Mouse (Mus musculus) midbrain, embryonic 14.5 days (tissue): ENCODE measurements around the gene Immp2l. TPM values are rescaled to one million over a fixed set of nuclear protein-coding genes. Genes with fewer than 3 reads are reported as not detected.
A peak's percentile ranks its signal among the peaks of the same experiment; 100 is the strongest.

ENCODE experiments used
- ATAC-seq: fragments of 200-750 bp; cut with Nextera tagmentation; 2 replicates; pipeline ENCODE4 v1.8.0; 2017; ENCODE audit warnings: moderate number of reproducible peaks, moderate library complexity; ENCODE audit not compliant: low FRiP score, low TSS enrichment
- DNase-seq: peaks from one replicate; pipeline ENCODE4 v3.0.0-alpha.2; 2015
- H3K27ac ChIP-seq: fragments of 300-500 bp; sonication (generic); replicated peaks from 2 replicates; pipeline ENCODE4 v1.5.1; 2014; ENCODE audit warnings: mild to moderate bottlenecking, low read depth, low read length, moderate library complexity
- H3K27me3 ChIP-seq: fragments of 300-500 bp; sonication (generic); 2 replicates; pipeline ENCODE4 v1.6.1; 2014; ENCODE audit warnings: low read length, control low read depth, mixed read lengths; ENCODE audit not compliant: control insufficient read depth, insufficient read depth
- H3K36me3 ChIP-seq: fragments of 300-500 bp; sonication (generic); 2 replicates; pipeline ENCODE4 v1.6.1; 2014; ENCODE audit warnings: low read length, control low read depth; ENCODE audit not compliant: control insufficient read depth, insufficient read depth
- H3K4me1 ChIP-seq: fragments of 300-500 bp; sonication (generic); 2 replicates; pipeline ENCODE4 v1.6.1; 2014; ENCODE audit warnings: mild to moderate bottlenecking, antibody characterized with exemption, low read length, control low read depth; ENCODE audit not compliant: control insufficient read depth, insufficient read depth
- H3K4me2 ChIP-seq: fragments of 300-500 bp; sonication (generic); 2 replicates; pipeline ENCODE4 v1.6.1; 2014; ENCODE audit warnings: mild to moderate bottlenecking, low read length, moderate library complexity
- H3K4me3 ChIP-seq: fragments of 300-500 bp; sonication (generic); replicated peaks from 2 replicates; pipeline ENCODE4 v1.5.1; 2014; ENCODE audit warnings: low read depth, low read length
- H3K9ac ChIP-seq: fragments of 300-500 bp; sonication (generic); replicated peaks from 2 replicates; pipeline ENCODE4 v1.6.1; 2014; ENCODE audit warnings: mild to moderate bottlenecking, low read length, moderate library complexity
- H3K9me3 ChIP-seq: fragments of 300-500 bp; sonication (generic); 2 replicates; pipeline ENCODE4 v1.6.1; 2016; ENCODE audit warnings: low read length, control low read depth, mixed read lengths; ENCODE audit not compliant: control insufficient read depth
- WGBS: fragments of 180-500 bp; shearing (Covaris S2); extraction: QIAGEN DNeasy Blood & Tissue Kit; methylation state at CpG from one replicate; pipeline ENCODE4 v1.1.7; 2014; 5-methylcytosine and 5-hydroxymethylcytosine counted together
- polyA plus RNA-seq: library from polyadenylated mRNA; unstranded; fragments of >200 nt; fragmentation: Nextera tagmentation; extraction: Ambion mirVana; gene quantifications from 2 replicates; pipeline ENCODE4 v1.2.1, GENCODE M21; 2014

Gene Immp2l
- polyA plus RNA-seq, 1 experiment from 2014 or later: 5.5 TPM

DNA sequence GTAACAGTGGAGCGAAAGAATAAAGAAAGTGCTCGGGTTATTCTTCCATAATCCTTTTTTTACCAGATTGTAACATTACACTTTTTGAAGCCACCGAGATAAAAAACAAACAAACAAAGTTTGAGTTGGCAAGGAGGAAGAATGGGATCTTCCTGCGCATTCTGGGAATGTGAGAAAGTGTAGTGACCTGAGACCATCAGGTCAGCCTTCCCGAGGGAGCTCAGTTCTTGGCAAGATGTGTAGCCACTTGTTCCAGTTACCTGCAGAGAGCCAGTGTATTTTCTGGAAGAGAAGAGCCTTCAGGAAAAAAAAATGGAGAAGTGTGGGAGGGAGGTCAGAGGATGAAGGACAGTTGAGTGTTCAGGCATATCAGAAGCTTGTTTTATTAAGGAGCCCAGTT, 569.5 kb downstream of the Immp2l start:
- 74% methylated on average over 5 of the region's 5 CpGs for WGBS
- Histone ChIP-seq H3K4me1 (no peaks in the 10 kb centered on the region), H3K27me3 (no peaks in the 10 kb centered on the region), H3K36me3 (no peaks in the 10 kb centered on the region), H3K4me3 (no peak overlapping the region), H3K4me2 (no peak overlapping the region), H3K9me3 (no peaks in the 10 kb centered on the region), H3K27ac (no peak overlapping the region), H3K9ac (no peak overlapping the region)
- DNase-seq (no peak), ATAC-seq (no peak)

- 96% methylated on average over 4 of the region's 4 CpGs for WGBS
- H3K4me3 ChIP-seq: no peak overlapping the region
- DNase-seq (no peak), ATAC-seq (no peak)
- H3K27me3 ChIP-seq: no peaks in the 10 kb centered on the region
- no peaks in the 10 kb centered on the region for H3K36me3 ChIP-seq
- H3K27ac ChIP-seq: no peak overlapping the region
- H3K4me2 ChIP-seq: no peak overlapping the region
- no peaks in the 10 kb centered on the region for H3K4me1 ChIP-seq
- no peak overlapping the region for H3K9ac ChIP-seq
- no peaks in the 10 kb centered on the region for H3K9me3 ChIP-seq
These were observed 570.1 kb downstream of the Immp2l start for GRCm38 (mm10) chr12:41594037-41594436.

GRCm38 (mm10) chr12:41615271-41615670, 591.4 kb downstream of the Immp2l start:
- ATAC-seq (no peak), DNase-seq (no peak)
- H3K27me3 ChIP-seq: no peaks in the 10 kb centered on the region
- no peaks in the 10 kb centered on the region for H3K9me3 ChIP-seq
- H3K36me3 ChIP-seq: no peaks in the 10 kb centered on the region
- no peak overlapping the region for H3K27ac ChIP-seq
- no peaks in the 10 kb centered on the region for H3K4me1 ChIP-seq
- H3K4me3 ChIP-seq: no peak overlapping the region
- no peak overlapping the region for H3K9ac ChIP-seq
- no peak overlapping the region for H3K4me2 ChIP-seq
- WGBS: 76% methylated on average over 3 of the region's 3 CpGs

DNA sequence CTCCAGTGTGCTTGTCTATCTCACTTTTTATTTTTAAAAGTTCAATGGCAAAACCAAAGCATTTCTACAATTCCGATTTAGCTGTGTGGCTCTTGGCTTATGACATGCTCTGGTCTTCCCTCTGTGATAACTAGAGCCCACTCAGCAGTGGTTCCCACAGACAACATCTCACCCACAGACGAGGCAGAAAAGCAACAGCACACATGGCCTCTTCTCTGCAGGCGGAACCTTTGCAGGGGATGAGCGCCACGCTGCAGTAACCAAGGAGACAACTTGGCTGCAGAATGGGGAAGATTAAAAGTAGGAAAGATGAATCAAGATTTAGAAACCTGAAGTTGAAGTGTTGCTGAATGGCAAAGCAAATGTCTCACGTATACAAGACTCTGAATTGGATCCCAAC, 597.5 kb downstream of the Immp2l start:
- no peak for DNase-seq
- Histone ChIP-seq H3K4me3 (no peak overlapping the region), H3K9me3 (no peaks in the 10 kb centered on the region), H3K4me2 (no peak overlapping the region), H3K27ac (no peak overlapping the region), H3K4me1 (no peaks in the 10 kb centered on the region), H3K36me3 (no peaks in the 10 kb centered on the region), H3K9ac (no peak overlapping the region), H3K27me3 (no peaks in the 10 kb centered on the region)
- WGBS: 81% methylated on average over 6 of the region's 6 CpGs
- no peak for ATAC-seq

DNA sequence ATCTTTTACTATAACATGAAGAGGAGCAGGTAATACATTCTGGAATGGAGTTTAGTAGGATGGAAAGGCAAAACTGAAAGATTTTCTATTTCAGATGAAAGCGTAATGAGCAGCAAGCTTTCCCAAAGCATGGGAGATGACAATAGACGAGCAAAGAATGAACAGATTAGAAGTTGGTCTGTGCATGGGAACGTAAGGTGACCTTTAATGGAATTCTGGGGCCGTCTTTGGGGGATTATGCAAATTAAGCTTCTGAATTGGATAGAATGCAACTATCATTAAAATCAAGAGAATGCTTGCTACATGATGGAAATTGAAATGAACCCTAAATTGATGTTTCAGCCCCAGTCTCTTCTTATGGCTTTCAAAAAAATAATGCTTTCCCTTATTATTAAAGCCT, 619.4 kb downstream of the Immp2l start:
- no peak overlapping the region for H3K4me2 ChIP-seq
- no peak overlapping the region for H3K4me3 ChIP-seq
- H3K9ac ChIP-seq: no peak overlapping the region
- DNase-seq (peak; percentile 47), ATAC-seq (no peak)
- H3K27ac ChIP-seq: no peak overlapping the region
- no peaks in the 10 kb centered on the region for H3K27me3 ChIP-seq
- no peaks in the 10 kb centered on the region for H3K36me3 ChIP-seq
- peaks cover 27% of the 10 kb centered on the region for H3K4me1 ChIP-seq
- 10% methylated on average over 4 of the region's 4 CpGs for WGBS
- H3K9me3 ChIP-seq: no peaks in the 10 kb centered on the region

DNA sequence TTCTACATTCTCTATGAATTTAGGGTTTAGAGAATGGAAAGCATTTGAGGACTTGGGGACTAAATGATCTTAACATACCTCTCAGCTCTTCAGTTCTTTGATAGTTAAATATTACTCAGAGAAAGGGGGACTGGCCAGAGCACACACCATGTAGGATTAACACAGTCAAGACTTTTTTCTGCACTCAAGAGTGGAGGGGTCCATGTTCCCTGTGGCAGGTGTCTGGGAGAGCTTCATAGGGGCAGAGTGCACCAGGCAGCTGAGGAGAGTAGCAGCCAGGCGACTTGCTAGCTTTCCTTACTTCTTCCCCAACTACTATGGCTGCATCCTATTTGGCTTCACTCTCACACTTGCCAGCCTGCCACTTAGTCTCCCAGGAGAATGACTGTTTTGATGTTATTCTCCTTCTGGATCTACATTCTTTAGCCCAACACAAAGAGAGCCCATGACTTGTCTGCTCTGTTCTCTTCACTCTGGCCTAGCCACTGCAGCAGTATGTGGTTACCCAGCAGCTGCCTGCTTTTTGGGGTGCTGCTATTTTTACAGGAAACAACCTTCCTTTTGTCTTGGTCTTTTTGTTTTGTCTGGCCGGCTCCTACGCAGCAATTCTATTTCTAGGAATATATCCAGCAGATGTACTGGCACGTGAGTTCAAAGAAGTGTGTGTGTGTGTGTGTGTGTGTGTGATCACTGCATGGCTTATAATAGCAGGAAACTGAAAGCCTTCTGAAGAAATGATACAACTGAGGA, 621.1 kb downstream of the Immp2l start:
- peak; percentile 15 for DNase-seq
- no peaks in the 10 kb centered on the region for H3K9me3 ChIP-seq
- ATAC-seq: no peak
- no peak overlapping the region for H3K9ac ChIP-seq
- no peak overlapping the region for H3K4me3 ChIP-seq
- H3K27ac ChIP-seq: no peak overlapping the region
- no peak overlapping the region for H3K4me2 ChIP-seq
- H3K27me3 ChIP-seq: no peaks in the 10 kb centered on the region
- peaks cover 28% of the 10 kb centered on the region for H3K4me1 ChIP-seq
- no peaks in the 10 kb centered on the region for H3K36me3 ChIP-seq
- WGBS: 26% methylated on average over 4 of the region's 4 CpGs

GRCm38 (mm10) chr12:41646956-41647575, 623.2 kb downstream of the Immp2l start:
- peak; percentile 63 for DNase-seq
- ATAC-seq: peak; percentile 66; the same call in 1 of the 2 replicates
- Histone ChIP-seq H3K4me2 (no peak overlapping the region), H3K9me3 (no peaks in the 10 kb centered on the region), H3K4me3 (no peak overlapping the region), H3K27ac (peak overlapping the region; percentile 33), H3K36me3 (no peaks in the 10 kb centered on the region), H3K4me1 (peaks cover 34% of the 10 kb centered on the region), H3K9ac (no peak overlapping the region), H3K27me3 (no peaks in the 10 kb centered on the region)
- 3% methylated on average over 5 of the region's 5 CpGs for WGBS

GRCm38 (mm10) chr12:41647675-41648074, 623.8 kb downstream of the Immp2l start:
- no peak for DNase-seq
- Histone ChIP-seq H3K9me3 (no peaks in the 10 kb centered on the region), H3K27ac (no peak overlapping the region), H3K36me3 (no peaks in the 10 kb centered on the region), H3K27me3 (no peaks in the 10 kb centered on the region), H3K9ac (no peak overlapping the region), H3K4me1 (peaks cover 34% of the 10 kb centered on the region), H3K4me3 (no peak overlapping the region), H3K4me2 (no peak overlapping the region)
- 80% methylated on average over 2 of the region's 2 CpGs for WGBS
- no peak for ATAC-seq
